Comparison of ENCODE assay signal across 9 mouse cellular contexts in genomic region chr10:80806341-80807056, GRCm38 (mm10). TPM values are rescaled to one million over a fixed set of nuclear protein-coding genes. Genes with fewer than 3 reads are reported as not detected.
DNase-seq lines count a peak whose midpoint lies in the region; ATAC-seq and TF ChIP-seq lines count a peak whose summit lies in the region.
"Had no signal": no experiment of that assay in that cellular context is flagged by ENCODE, and none has a peak within 500 bp of the region (broad histone marks: within the 10 kb centered on the region; RNA-seq: fewer than 3 reads in every experiment).

No protein-coding gene starts in this region.

- ATAC-seq in frontal cortex, adult (ENCODE audit: low TSS enrichment) = peak; percentile 10; the same call in 1 of the 2 replicates
- no peak for ATAC-seq in liver, embryonic 12.5 days

- WGBS in thymus, adult 2 months = 74% methylated on average over 34 of the region's 34 CpGs
- 55% methylated on average over 34 of the region's 34 CpGs for WGBS in liver, embryonic 12.5 days (ENCODE audit: insufficient replicate concordance)

- DNase-seq in frontal cortex, postnatal 10 days (ENCODE audit: low spot score in 2 of 2) = no peak
- DNase-seq in thymus, adult 2 months = no peak
- DNase-seq in thymus, postnatal 25 days = no peak
- no peak for DNase-seq in left cerebral cortex, adult 18-20 months (ENCODE audit: low spot score in 2 of 2)
- no peak for DNase-seq in layer of hippocampus, postnatal 25 days (ENCODE audit: extremely low spot score in 1 of 2, low spot score in 1 of 2)
- DNase-seq in layer of hippocampus, postnatal 36 days = no peak

- peaks cover 19% of the 10 kb centered on the region for H3K36me3 ChIP-seq in thymus, adult 2 months (ENCODE audit: control insufficient read depth, insufficient read depth, low read length)
- H3K36me3 ChIP-seq in liver, embryonic 12.5 days = peaks cover 42% of the 10 kb centered on the region

- H3K4me2 ChIP-seq in liver, embryonic 12.5 days = peak overlapping the region; percentile 88

- TF ChIP-seq CTCF in thymus, adult 2 months (IDR thresholded peaks at IDR 0.05; ENCODE audit: borderline replicate concordance, control insufficient read depth, extremely low read depth, insufficient read depth, low read length, poor library complexity) = no peak

- H3K27ac ChIP-seq in thymus, adult 2 months (ENCODE audit: control insufficient read depth, insufficient read depth, low read length) = no peak overlapping the region
- peak overlapping the region; percentile 53; the same call in 1 of the 2 replicates for H3K27ac ChIP-seq in liver, embryonic 12.5 days

- no peaks in the 10 kb centered on the region for H3K9me3 ChIP-seq in liver, embryonic 12.5 days (replicated peaks)

- peaks cover 21% of the 10 kb centered on the region for H3K27me3 ChIP-seq in thymus, adult 2 months (ENCODE audit: control insufficient read depth, insufficient read depth, low read length)
- H3K27me3 ChIP-seq in liver, embryonic 12.5 days (replicated peaks) = peaks cover 54% of the 10 kb centered on the region

- H3K4me1 ChIP-seq in thymus, adult 2 months (replicated peaks; ENCODE audit: control insufficient read depth, insufficient read depth, low read length) = peaks cover 16% of the 10 kb centered on the region
- peaks cover 60% of the 10 kb centered on the region for H3K4me1 ChIP-seq in liver, embryonic 12.5 days

- TF ChIP-seq POLR2A in thymus, adult 2 months (IDR thresholded peaks at IDR 0.05; ENCODE audit: control insufficient read depth, extremely low read depth, insufficient read depth, low read length, poor library complexity) = no peak

- H3K9ac ChIP-seq in liver, embryonic 12.5 days = peak overlapping the region; percentile 65

- peak overlapping the region; percentile 26 for H3K4me3 ChIP-seq in thymus, adult 2 months (ENCODE audit: control insufficient read depth, insufficient read depth, low read length)
- H3K4me3 ChIP-seq in liver, embryonic 12.5 days = peak overlapping the region; percentile 56

RNA-seq across cellular contexts. Expression of gene Amh, which starts 1.5 kb away (rescaled TPM):
- polyA plus RNA-seq in thymus, adult 2 months (2012; rRNA removed) = 6.3 and 8.8 TPM in 2 replicates
- 0.07 TPM in 1 of 2 replicates, not detected in the other for polyA plus RNA-seq in liver, embryonic 12.5 days (2016; fragmentation: Nextera tagmentation; extraction: Ambion mirVana)
- total RNA-seq in left cerebral cortex, adult 18-20 months (2021) = 1 to 10 TPM; 2.4 to 2.9 TPM
- 1 to 10 TPM; 2.3 to 3.2 TPM for total RNA-seq in layer of hippocampus, postnatal 25 days (2021)
- total RNA-seq in layer of hippocampus, postnatal 36 days (2021) = 1 to 10 TPM; 3.9 to 4.2 TPM
- total RNA-seq: common myeloid progenitor, adult 5-6 weeks had no signal

RNA-seq across cellular contexts. Expression of gene Jsrp1, which starts 6.8 kb away (rescaled TPM):
- polyA plus RNA-seq in thymus, adult 2 months (2012; rRNA removed) = 0.24 TPM in 1 of 2 replicates, not detected in the other
- polyA plus RNA-seq in liver, embryonic 12.5 days (2016; fragmentation: Nextera tagmentation; extraction: Ambion mirVana) = 0.18 and 0.46 TPM in 2 replicates
- total RNA-seq in left cerebral cortex, adult 18-20 months (2021) = 1 to 10 TPM; 6.6 to 8.0 TPM
- total RNA-seq in layer of hippocampus, postnatal 25 days (2021) = 1 to 10 TPM; 2.5 to 3.5 TPM
- 1 to 10 TPM; 2.3 to 2.5 TPM for total RNA-seq in layer of hippocampus, postnatal 36 days (2021)
- total RNA-seq: common myeloid progenitor, adult 5-6 weeks had no signal

RNA-seq across cellular contexts. Expression of gene Plekhj1, which starts 8.1 kb away (rescaled TPM):
- polyA plus RNA-seq in thymus, adult 2 months (2012; rRNA removed) = 142 and 153 TPM in 2 replicates
- 134 and 137 TPM in 2 replicates for polyA plus RNA-seq in liver, embryonic 12.5 days (2016; fragmentation: Nextera tagmentation; extraction: Ambion mirVana)
- total RNA-seq in left cerebral cortex, adult 18-20 months (2021) = 10 to 100 TPM; 66.1 to 77.7 TPM
- total RNA-seq in layer of hippocampus, postnatal 25 days (2021) = 10 to 100 TPM; 63.6 to 71.6 TPM
- 10 to 100 TPM; 73.8 to 74.5 TPM for total RNA-seq in layer of hippocampus, postnatal 36 days (2021)

RNA-seq across cellular contexts. Expression of gene Sf3a2, which starts 8.5 kb away (rescaled TPM):
- 94.6 and 119 TPM in 2 replicates for polyA plus RNA-seq in thymus, adult 2 months (2012; rRNA removed)
- polyA plus RNA-seq in liver, embryonic 12.5 days (2016; fragmentation: Nextera tagmentation; extraction: Ambion mirVana) = 53.5 and 54.1 TPM in 2 replicates
- total RNA-seq in left cerebral cortex, adult 18-20 months (2021) = 10 to 100 TPM; 46.8 to 53.3 TPM
- 10 to 100 TPM; 46.2 to 52.0 TPM for total RNA-seq in layer of hippocampus, postnatal 25 days (2021)
- total RNA-seq in layer of hippocampus, postnatal 36 days (2021) = 10 to 100 TPM; 43.8 to 47.1 TPM

RNA-seq across cellular contexts. Expression of gene Oaz1, which starts 20.0 kb away (rescaled TPM):
- 1,706 and 1,988 TPM in 2 replicates for polyA plus RNA-seq in thymus, adult 2 months (2012; rRNA removed)
- polyA plus RNA-seq in liver, embryonic 12.5 days (2016; fragmentation: Nextera tagmentation; extraction: Ambion mirVana) = 1,528 and 1,635 TPM in 2 replicates
- total RNA-seq in left cerebral cortex, adult 18-20 months (2021) = 100 to 1,000 TPM; 517 to 561 TPM
- 100 to 1,000 TPM; 491 to 550 TPM for total RNA-seq in layer of hippocampus, postnatal 25 days (2021)
- 100 to 1,000 TPM; 484 to 486 TPM for total RNA-seq in layer of hippocampus, postnatal 36 days (2021)
